ENCODE assay signal across 32 mouse cellular contexts in the genomic region with DNA sequence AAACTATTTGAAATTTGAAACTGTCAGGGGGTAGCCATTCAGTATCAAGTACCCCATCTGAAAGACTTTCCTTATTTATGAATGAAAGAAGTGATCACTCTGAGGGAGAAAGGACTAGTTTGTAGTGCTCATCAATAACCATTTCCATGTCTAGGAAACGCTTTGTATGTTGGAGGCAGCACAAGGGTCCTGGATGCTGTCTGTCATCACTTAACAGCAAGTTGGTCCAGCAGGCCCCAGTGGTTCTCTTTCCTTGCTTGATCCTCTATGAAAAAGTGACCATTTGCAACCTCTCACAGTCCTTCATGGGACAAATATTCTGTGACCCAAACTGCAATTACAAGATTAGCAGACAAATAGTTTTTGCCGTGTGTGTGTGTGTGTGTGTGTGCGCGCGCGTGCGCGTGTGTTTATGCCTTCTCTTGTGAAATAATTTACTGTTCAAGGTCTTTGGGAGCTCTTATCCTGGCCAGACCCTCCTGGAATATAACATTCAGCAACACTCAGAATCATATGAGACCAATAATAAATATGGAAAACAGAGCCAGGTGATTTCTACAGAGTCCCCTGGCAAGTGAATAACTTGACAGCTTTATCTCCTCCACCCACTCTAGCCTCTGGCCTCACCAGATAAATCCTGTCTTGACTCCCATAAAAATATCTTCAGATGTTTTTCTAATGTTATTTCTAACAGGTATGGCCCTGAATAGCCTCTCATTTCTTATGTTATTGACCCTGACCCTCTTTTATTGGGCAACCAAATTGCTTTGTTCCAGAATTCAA. TPM values are rescaled to one million over a fixed set of nuclear protein-coding genes. Genes with fewer than 3 reads are reported as not detected.
DNase-seq lines count a peak whose midpoint lies in the region; ATAC-seq and TF ChIP-seq lines count a peak whose summit lies in the region.
"Had no signal": no experiment of that assay in that cellular context is flagged by ENCODE, and none has a peak within 500 bp of the region (broad histone marks: within the 10 kb centered on the region; RNA-seq: fewer than 3 reads in every experiment).

No protein-coding gene starts in this region.

- no peak overlapping the region for H3K4me2 ChIP-seq in liver, postnatal 0 days (ENCODE audit: low read depth, low read length)
- no peak overlapping the region for H3K4me2 ChIP-seq in hindbrain, embryonic 13.5 days
- H3K4me2 ChIP-seq: forebrain, embryonic 15.5 days; hindbrain, embryonic 15.5 days; limb, embryonic 15.5 days; midbrain, embryonic 12.5 days; neural tube, embryonic 13.5 days had no signal

- no peak for TF ChIP-seq CTCF in liver, adult 2 months (IDR thresholded peaks at IDR 0.05; ENCODE audit: low read depth, low read length)
- no peak for TF ChIP-seq CTCF in liver, postnatal 0 days (IDR thresholded peaks at IDR 0.05; ENCODE audit: low read depth)
- TF ChIP-seq CTCF in G1E (IDR thresholded peaks at IDR 0.05; ENCODE audit: low read depth, low read length) = no peak

- H3K36me3 ChIP-seq in liver, adult 2 months (ENCODE audit: control insufficient read depth, insufficient read depth, low read length) = peaks cover 7% of the 10 kb centered on the region
- no peaks in the 10 kb centered on the region for H3K36me3 ChIP-seq in liver, postnatal 0 days (replicated peaks; ENCODE audit: insufficient read depth, low read length)
- no peaks in the 10 kb centered on the region for H3K36me3 ChIP-seq in G1E (replicated peaks)
- no peaks in the 10 kb centered on the region for H3K36me3 ChIP-seq in limb, embryonic 10.5 days
- H3K36me3 ChIP-seq in hindbrain, embryonic 13.5 days = no peaks in the 10 kb centered on the region
- no peaks in the 10 kb centered on the region for H3K36me3 ChIP-seq in forebrain, embryonic 10.5 days (replicated peaks)
- H3K36me3 ChIP-seq: forebrain, embryonic 15.5 days; heart, embryonic 10.5 days; hindbrain, embryonic 15.5 days; limb, embryonic 15.5 days; midbrain, embryonic 12.5 days; neural tube, embryonic 13.5 days had no signal

- no peak overlapping the region for H3K4me3 ChIP-seq in liver, adult 2 months (ENCODE audit: insufficient read depth, low read depth, low read length)
- no peak overlapping the region for H3K4me3 ChIP-seq in liver, postnatal 0 days (ENCODE audit: low read depth, low read length)
- H3K4me3 ChIP-seq in G1E (ENCODE audit: low read depth, low read length) = no peak overlapping the region
- no peak overlapping the region for H3K4me3 ChIP-seq in limb, embryonic 10.5 days
- H3K4me3 ChIP-seq in hindbrain, embryonic 13.5 days = no peak overlapping the region
- H3K4me3 ChIP-seq in forebrain, embryonic 10.5 days = no peak overlapping the region
- H3K4me3 ChIP-seq: forebrain, embryonic 15.5 days; gastrocnemius, adult 2 months; heart, embryonic 10.5 days; hindbrain, embryonic 15.5 days; limb, embryonic 15.5 days; megakaryocyte, embryonic 14.5 days; midbrain, embryonic 12.5 days; neural tube, embryonic 13.5 days had no signal

- WGBS in liver, adult 2 months = 72% methylated on average over 8 of the region's 8 CpGs
- whole genome bisulfite sequencing in liver, postnatal 0 days (ENCODE audit: insufficient replicate concordance) = 85% methylated on average over 8 of the region's 8 CpGs
- WGBS in limb, embryonic 10.5 days = 77% methylated on average over 8 of the region's 8 CpGs
- WGBS in hindbrain, embryonic 13.5 days = 94% methylated on average over 8 of the region's 8 CpGs
- 94% methylated on average over 8 of the region's 8 CpGs for WGBS in forebrain, embryonic 10.5 days

- no peak for TF ChIP-seq EP300 in liver, postnatal 0 days (IDR thresholded peaks at IDR 0.05; ENCODE audit: low read depth)

- H3K9ac ChIP-seq in liver, adult 2 months (ENCODE audit: low read depth, low read length) = no peak overlapping the region
- H3K9ac ChIP-seq in liver, postnatal 0 days (replicated peaks) = no peak overlapping the region
- H3K9ac ChIP-seq in hindbrain, embryonic 13.5 days = no peak overlapping the region
- H3K9ac ChIP-seq: forebrain, embryonic 15.5 days; hindbrain, embryonic 15.5 days; limb, embryonic 15.5 days; liver, embryonic 14.5 days; midbrain, embryonic 12.5 days; neural tube, embryonic 13.5 days had no signal

- no peak for TF ChIP-seq POLR2A in liver, adult 2 months (IDR thresholded peaks at IDR 0.05; ENCODE audit: extremely low read depth, insufficient read depth, low read length)

- no peaks in the 10 kb centered on the region for H3K27me3 ChIP-seq in liver, adult 2 months (ENCODE audit: control insufficient read depth, insufficient read depth, low read length)
- H3K27me3 ChIP-seq in liver, postnatal 0 days (ENCODE audit: insufficient read depth, low read length) = no peaks in the 10 kb centered on the region
- H3K27me3 ChIP-seq in G1E (ENCODE audit: insufficient read depth, low read length) = no peaks in the 10 kb centered on the region
- H3K27me3 ChIP-seq in limb, embryonic 10.5 days (ENCODE audit: low read depth, poor library complexity, severe bottlenecking) = no peaks in the 10 kb centered on the region
- no peaks in the 10 kb centered on the region for H3K27me3 ChIP-seq in hindbrain, embryonic 13.5 days
- no peaks in the 10 kb centered on the region for H3K27me3 ChIP-seq in forebrain, embryonic 10.5 days (ENCODE audit: poor library complexity, severe bottlenecking)
- H3K27me3 ChIP-seq: forebrain, embryonic 15.5 days; hindbrain, embryonic 15.5 days; limb, embryonic 15.5 days; megakaryocyte, embryonic 14.5 days; midbrain, embryonic 12.5 days; neural tube, embryonic 13.5 days had no signal

- no peaks in the 10 kb centered on the region for H3K9me3 ChIP-seq in liver, postnatal 0 days (ENCODE audit: low read length)
- H3K9me3 ChIP-seq in G1E (replicated peaks) = no peaks in the 10 kb centered on the region
- no peaks in the 10 kb centered on the region for H3K9me3 ChIP-seq in limb, embryonic 10.5 days (replicated peaks)
- H3K9me3 ChIP-seq in hindbrain, embryonic 13.5 days = no peaks in the 10 kb centered on the region
- no peaks in the 10 kb centered on the region for H3K9me3 ChIP-seq in forebrain, embryonic 10.5 days
- H3K9me3 ChIP-seq: forebrain, embryonic 15.5 days; heart, embryonic 10.5 days; hindbrain, embryonic 15.5 days; limb, embryonic 15.5 days; megakaryocyte, embryonic 14.5 days; midbrain, embryonic 12.5 days; neural tube, embryonic 13.5 days had no signal

- ATAC-seq in liver, postnatal 0 days = no peak
- peak; percentile 26; the same call in 1 of the 2 replicates for ATAC-seq in G1E (ENCODE audit: extremely low read depth, insufficient number of reproducible peaks, low FRiP score, poor library complexity, severe bottlenecking)
- no peak for ATAC-seq in hindbrain, embryonic 13.5 days (ENCODE audit: low FRiP score)
- ATAC-seq: CD4-positive, CD25-positive, alpha-beta regulatory T cell, adult 4 months; forebrain, embryonic 15.5 days; inflammation-experienced regulatory T-cells, adult 6 months had no signal

- no peaks in the 10 kb centered on the region; the same call in 1 of the 2 replicates for H3K79me2 ChIP-seq in liver, adult 2 months (ENCODE audit: control insufficient read depth, insufficient read depth, low read length)

- peak; percentile 59 for DNase-seq in liver, adult 2 months (ENCODE audit: extremely low read depth, low read depth, low spot score)
- DNase-seq in liver, postnatal 0 days = no peak
- no peak for DNase-seq in G1E (ENCODE audit: low spot score)
- DNase-seq in forelimb bud, embryonic 11.5 days (ENCODE audit: low read depth, low spot score) = peak; percentile 59
- peak; percentile 33 for DNase-seq in limb, embryonic 10.5 days (ENCODE audit: low spot score)
- no peak for DNase-seq in forebrain, embryonic 10.5 days (ENCODE audit: extremely low spot score, low spot score)
- DNase-seq: adrenal gland, postnatal 10 days; cerebellum, adult 9-10 months; cerebellum, postnatal 36 days; gastrocnemius, adult 2 months; gastrocnemius, postnatal 36 days; kidney, adult 8-10 months; kidney, postnatal 4 days; right cerebral cortex, postnatal 14 days; thymus, postnatal 4 days had no signal

- H3K27ac ChIP-seq in liver, adult 2 months (replicated peaks; ENCODE audit: insufficient read depth, low read depth, low read length) = peak overlapping the region; percentile 54; the same call in 1 of the 2 replicates
- no peak overlapping the region for H3K27ac ChIP-seq in liver, postnatal 0 days (ENCODE audit: low read depth)
- H3K27ac ChIP-seq in limb, embryonic 10.5 days = no peak overlapping the region
- H3K27ac ChIP-seq in hindbrain, embryonic 13.5 days = no peak overlapping the region
- H3K27ac ChIP-seq in forebrain, embryonic 10.5 days = no peak overlapping the region
- H3K27ac ChIP-seq: forebrain, embryonic 15.5 days; gastrocnemius, adult 2 months; heart, embryonic 10.5 days; hindbrain, embryonic 15.5 days; kidney, postnatal 0 days; limb, embryonic 15.5 days; liver, embryonic 14.5 days; midbrain, embryonic 12.5 days; neural tube, embryonic 13.5 days had no signal

- H3K4me1 ChIP-seq in liver, adult 2 months (ENCODE audit: control insufficient read depth, insufficient read depth, low read length) = peaks cover 14% of the 10 kb centered on the region
- H3K4me1 ChIP-seq in liver, postnatal 0 days (ENCODE audit: insufficient read depth) = peaks cover 5% of the 10 kb centered on the region; the same call in 1 of the 2 replicates
- H3K4me1 ChIP-seq in G1E (ENCODE audit: insufficient read depth, low read depth, low read length) = peaks cover 15% of the 10 kb centered on the region
- no peaks in the 10 kb centered on the region for H3K4me1 ChIP-seq in limb, embryonic 10.5 days
- H3K4me1 ChIP-seq in hindbrain, embryonic 13.5 days (replicated peaks) = no peaks in the 10 kb centered on the region
- no peaks in the 10 kb centered on the region for H3K4me1 ChIP-seq in forebrain, embryonic 10.5 days
- H3K4me1 ChIP-seq: forebrain, embryonic 15.5 days; heart, embryonic 10.5 days; hindbrain, embryonic 15.5 days; limb, embryonic 15.5 days; midbrain, embryonic 12.5 days; neural tube, embryonic 13.5 days had no signal

RNA-seq across cellular contexts. Expression of a gene that starts 2.5 kb away (rescaled TPM):
- 182 and 199 TPM in 2 replicates for total RNA-seq in liver, adult 2 months (2014; rRNA removed)
- polyA plus RNA-seq in liver, adult 2 months (2012; rRNA removed) = 20.3 and 25.8 TPM in 2 replicates
- 13.1 and 15.9 TPM in 2 replicates for polyA plus RNA-seq in liver, postnatal 0 days (2015; fragmentation: Nextera tagmentation; extraction: Ambion mirVana)
- total RNA-seq in G1E (2014; fragmentation: Nextera tagmentation) (not detected in 2 replicates), G1E (2017) (0.11 and 0.70 TPM in 2 replicates)
- not detected in 2 replicates for polyA plus RNA-seq in G1E (2012)
- polyA plus RNA-seq in limb, embryonic 10.5 days (2016; fragmentation: Nextera tagmentation; extraction: Ambion mirVana) = 0.76 and 0.92 TPM in 2 replicates
- polyA plus RNA-seq in hindbrain, embryonic 13.5 days (2015; fragmentation: Nextera tagmentation; extraction: Ambion mirVana) = 5.7 and 5.9 TPM in 2 replicates
- polyA plus RNA-seq in forebrain, embryonic 10.5 days (2016; fragmentation: Nextera tagmentation; extraction: Ambion mirVana) = 0.15 and 0.26 TPM in 2 replicates
- total RNA-seq: layer of hippocampus, adult 8-10 months; layer of hippocampus, postnatal 25 days; left cerebral cortex, adult 8-10 months; left cerebral cortex, postnatal 36 days had no signal
- polyA plus RNA-seq: CD4-positive, CD25-positive, alpha-beta regulatory T cell, adult 4 months; inflammation-experienced regulatory T-cells, adult 6 months had no signal

RNA-seq across cellular contexts. Expression of a gene that starts 40.1 kb away (rescaled TPM):
- 182 and 231 TPM in 2 replicates for total RNA-seq in liver, adult 2 months (2014; rRNA removed)
- 30.1 and 34.6 TPM in 2 replicates for polyA plus RNA-seq in liver, adult 2 months (2012; rRNA removed)
- 42.7 and 54.1 TPM in 2 replicates for polyA plus RNA-seq in liver, postnatal 0 days (2015; fragmentation: Nextera tagmentation; extraction: Ambion mirVana)
- total RNA-seq in G1E (2014; fragmentation: Nextera tagmentation) = 76.4 and 99.4 TPM in 2 replicates
- 350 and 361 TPM in 2 replicates for total RNA-seq in G1E (2017)
- 5.9 and 6.1 TPM in 2 replicates for polyA plus RNA-seq in G1E (2012)
- 0.87 and 1.1 TPM in 2 replicates for polyA plus RNA-seq in limb, embryonic 10.5 days (2016; fragmentation: Nextera tagmentation; extraction: Ambion mirVana)
- 5.6 and 6.0 TPM in 2 replicates for polyA plus RNA-seq in hindbrain, embryonic 13.5 days (2015; fragmentation: Nextera tagmentation; extraction: Ambion mirVana)
- 0.21 and 0.52 TPM in 2 replicates for polyA plus RNA-seq in forebrain, embryonic 10.5 days (2016; fragmentation: Nextera tagmentation; extraction: Ambion mirVana)
- total RNA-seq: layer of hippocampus, postnatal 25 days had no signal

RNA-seq across cellular contexts. Expression of a gene that starts 48.2 kb away (rescaled TPM):
- total RNA-seq in liver, adult 2 months (2014; rRNA removed) = 97.7 and 125 TPM in 2 replicates
- polyA plus RNA-seq in liver, adult 2 months (2012; rRNA removed) = 21.0 and 22.8 TPM in 2 replicates
- 30.8 and 36.6 TPM in 2 replicates for polyA plus RNA-seq in liver, postnatal 0 days (2015; fragmentation: Nextera tagmentation; extraction: Ambion mirVana)
- total RNA-seq in G1E (2014; fragmentation: Nextera tagmentation) (9.0 and 11.9 TPM in 2 replicates), G1E (2017) (34.8 and 36.1 TPM in 2 replicates)
- 0.63 and 1.0 TPM in 2 replicates for polyA plus RNA-seq in G1E (2012)
- 0.29 TPM in 2 replicates for polyA plus RNA-seq in limb, embryonic 10.5 days (2016; fragmentation: Nextera tagmentation; extraction: Ambion mirVana)
- 0.25 and 0.28 TPM in 2 replicates for polyA plus RNA-seq in hindbrain, embryonic 13.5 days (2015; fragmentation: Nextera tagmentation; extraction: Ambion mirVana)
- 0.15 TPM in 1 of 2 replicates, not detected in the other for polyA plus RNA-seq in forebrain, embryonic 10.5 days (2016; fragmentation: Nextera tagmentation; extraction: Ambion mirVana)
- total RNA-seq: gastrocnemius, adult 2 months; gastrocnemius, postnatal 36 days; layer of hippocampus, adult 8-10 months; layer of hippocampus, postnatal 25 days; left cerebral cortex, adult 8-10 months; left cerebral cortex, postnatal 36 days had no signal
- polyA plus RNA-seq: embryonic facial prominence, embryonic 11.5 days; limb, embryonic 15.5 days had no signal

Comparison
In these comparisons a context has a peak if more than half of its experiments do, and no peak if none do; other contexts are left out.
1. DNase-seq: peak in liver, adult 2 months (single experiment), forelimb bud, embryonic 11.5 days (single experiment) and limb, embryonic 10.5 days (single experiment); none in liver, postnatal 0 days (single experiment), G1E (single experiment) and forebrain, embryonic 10.5 days (single experiment).
2. RNA of a gene that starts 48.2 kb away (polyA plus RNA-seq): 30.8 to 36.6 TPM in liver, postnatal 0 days and 21.0 to 22.8 TPM in liver, adult 2 months; 0.63 to 1.0 TPM in G1E, 0.29 TPM in limb, embryonic 10.5 days, 0.25 to 0.28 TPM in hindbrain, embryonic 13.5 days and 0.15 TPM in forebrain, embryonic 10.5 days; every median in the first group is over 10 times any median in the second.